Mouse (Mus musculus): ENCODE measurements around the gene Lrcol1. TPM values are rescaled to one million over a fixed set of nuclear protein-coding genes. Genes with fewer than 3 reads are reported as not detected.

Lrcol1 gene
- not detected in 4 replicates for total RNA-seq (2023)

GRCm38 (mm10) chr5:110344524-110344923, at the start of gene Lrcol1:
Lrcol1 (plus strand) TSS chr5:110344730.

GRCm38 (mm10) chr5:110342648-110343284, 1.8 kb upstream of the Lrcol1 start, which contains the start of gene P2rx2:
P2rx2 (minus strand) TSS chr5:110343212.

Other genes starting within 250 kb of the Lrcol1 start
- 2.0 to 3.4 TPM (median 2.6 TPM) in 4 replicates for gene Plcxd1, start 244.8 kb upstream of the Lrcol1 start, total RNA-seq (2023)
- 124 to 140 TPM (median 133 TPM) in 4 replicates for gene Gtpbp6, start 236.5 kb upstream of the Lrcol1 start, total RNA-seq (2023)
- gene Zfp605, start 234.6 kb upstream of the Lrcol1 start, total RNA-seq (2023): 8.0 to 10.5 TPM (median 8.5 TPM) in 4 replicates
- 86.1 to 101 TPM (median 93.2 TPM) in 4 replicates for gene Chfr, start 208.9 kb upstream of the Lrcol1 start, total RNA-seq (2023)
- gene Golga3, start 168.0 kb upstream of the Lrcol1 start, total RNA-seq (2023): 33.6 to 40.5 TPM (median 37.6 TPM) in 4 replicates
- 74.5 to 81.8 TPM (median 79.4 TPM) in 4 replicates for gene Ankle2, start 113.7 kb upstream of the Lrcol1 start, total RNA-seq (2023)
- 27.9 to 42.8 TPM (median 37.3 TPM) in 4 replicates for gene Pgam5, start 74.8 kb upstream of the Lrcol1 start, total RNA-seq (2023)
- 1.5 to 4.0 TPM (median 3.0 TPM) in 4 replicates for gene Pxmp2, start 58.5 kb upstream of the Lrcol1 start, total RNA-seq (2023)
- gene Pole, start 58.4 kb upstream of the Lrcol1 start, total RNA-seq (2023): 7.2 to 11.7 TPM (median 8.9 TPM) in 4 replicates
- 0.29 to 0.72 TPM (median 0.46 TPM) in 3 of 4 replicates, not detected in the other for gene P2rx2, start 1.5 kb upstream of the Lrcol1 start, total RNA-seq (2023)
- gene Fbrsl1, start 103.8 kb downstream of the Lrcol1 start, total RNA-seq (2023): 127 to 155 TPM (median 135 TPM) in 4 replicates
- not detected in 4 replicates for gene Galnt9, start 199.6 kb downstream of the Lrcol1 start, total RNA-seq (2023)

Measured in B cell, adult 62 days (primary cell).